Mouse (Mus musculus): Measurements from ENCODE around the gene Gm20503. TPM values are rescaled to one million over a fixed set of nuclear protein-coding genes. Genes with fewer than 3 reads are reported as not detected.

Gm20503 gene
- total RNA-seq, 2 experiments from 2014 or later: 0.66 to 5.9 TPM

DNA sequence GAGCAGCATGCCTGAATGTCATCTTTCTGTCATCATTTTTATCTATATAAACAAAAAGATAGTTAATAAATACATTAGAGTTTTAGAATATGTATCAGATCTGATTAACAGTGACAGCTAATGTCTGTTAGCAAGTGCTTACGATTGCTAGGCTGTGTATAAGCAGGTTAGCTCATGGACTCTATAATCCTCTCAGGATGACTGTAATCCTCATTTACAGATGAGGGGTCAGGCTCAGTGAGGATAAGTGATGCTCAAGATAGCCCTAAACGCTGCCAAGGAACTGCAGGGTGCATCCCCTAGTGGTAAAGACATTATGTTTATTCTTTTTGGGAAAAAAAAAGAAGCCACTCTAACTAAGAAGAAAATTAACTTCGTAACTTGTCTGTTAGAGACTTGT lies 66.3 kb downstream of the Gm20503 start:
- DNase-seq (ENCODE audit: extremely low spot score in 1 of 2, low spot score in 1 of 2): no peak

- no peak for DNase-seq (ENCODE audit: extremely low spot score in 1 of 2, low spot score in 1 of 2)
Measured at GRCm38 (mm10) chr4:59083430-59083829, 80.4 kb downstream of the Gm20503 start.

GRCm38 (mm10) chr4:59089391-59089790 lies 86.4 kb downstream of the Gm20503 start:
- DNase-seq (ENCODE audit: extremely low spot score in 1 of 2, low spot score in 1 of 2): no peak

Other genes with a start within 250 kb of the Gm20503 start
- under 1 TPM; 0.15 to 0.28 TPM for gene Olfr267, start 215.5 kb upstream of the Gm20503 start, total RNA-seq (2021)
- gene Ecpas, start 90.5 kb upstream of the Gm20503 start, total RNA-seq (2021): 100 to 1,000 TPM; 116 to 132 TPM
- 10 to 100 TPM; 40.8 to 42.0 TPM for gene Zkscan16, start 59.6 kb upstream of the Gm20503 start, total RNA-seq (2021)
- 1 to 10 TPM; 2.9 to 3.2 TPM for gene Ptgr1, start 16.1 kb upstream of the Gm20503 start, total RNA-seq (2021)
- gene Dnajc25, start 8.1 kb upstream of the Gm20503 start, total RNA-seq (2021): 1 to 10 TPM; 5.5 to 5.8 TPM
- gene Gng10, start 31.9 kb downstream of the Gm20503 start, total RNA-seq (2021): 100 to 1,000 TPM in 1 of 2 experiments, 10 to 100 TPM in 1; 91.5 to 100 TPM
- not detected for gene AI481877, start 135.8 kb downstream of the Gm20503 start, total RNA-seq (2021)
- 10 to 100 TPM; 71.5 to 72.6 TPM for gene Ugcg, start 186.0 kb downstream of the Gm20503 start, total RNA-seq (2021)

Measured in layer of hippocampus, postnatal 25 days (tissue).